Mouse (Mus musculus): ENCODE data around the gene Tnfrsf23. TPM values are rescaled to one million over a fixed set of nuclear protein-coding genes. Genes with fewer than 3 reads are reported as not detected.
"Not testable (repeated sequence)": the region's sequence is repeated elsewhere in the genome, so short reads cannot be mapped to it uniquely, and the experiment has no call there.

Gene Tnfrsf23
- total RNA-seq, 4 experiments from 2014 or later = 2.5 to 4.6 (median 3.4) TPM

GRCm38 (mm10) chr7:143684569-143684968 is 1.1 kb downstream of the Tnfrsf23 start:
- not testable (repeated sequence) for DNase-seq (ENCODE audit: low spot score in 2 of 2)

DNA sequence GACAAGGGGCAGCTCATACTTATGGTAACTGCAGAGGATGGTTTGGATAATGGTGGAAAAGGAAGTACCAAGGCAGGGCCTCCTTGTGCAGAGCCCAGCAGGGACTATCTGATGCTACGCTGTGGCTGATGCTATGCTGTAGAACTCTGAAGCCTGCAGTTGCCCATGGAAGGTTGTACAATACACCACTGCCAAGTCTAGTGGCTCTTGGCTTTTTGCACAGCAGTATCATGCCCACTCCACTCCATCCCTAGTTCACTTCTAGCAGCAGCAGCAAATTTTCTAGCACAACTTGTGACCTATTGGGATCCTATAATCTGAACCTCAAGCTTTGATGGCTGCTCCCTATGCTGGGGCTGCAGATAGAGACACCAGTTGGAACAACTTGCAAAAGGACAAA is 4.1 kb downstream of the Tnfrsf23 start:
- DNase-seq (ENCODE audit: low spot score in 2 of 2) = no peak

GRCm38 (mm10) chr7:143680836-143681235 is 4.8 kb downstream of the Tnfrsf23 start:
- DNase-seq (ENCODE audit: low spot score in 2 of 2) = not testable (repeated sequence)

- not testable (repeated sequence) for DNase-seq (ENCODE audit: low spot score in 2 of 2)
Observed at GRCm38 (mm10) chr7:143679650-143680049, 6.0 kb downstream of the Tnfrsf23 start.

DNA sequence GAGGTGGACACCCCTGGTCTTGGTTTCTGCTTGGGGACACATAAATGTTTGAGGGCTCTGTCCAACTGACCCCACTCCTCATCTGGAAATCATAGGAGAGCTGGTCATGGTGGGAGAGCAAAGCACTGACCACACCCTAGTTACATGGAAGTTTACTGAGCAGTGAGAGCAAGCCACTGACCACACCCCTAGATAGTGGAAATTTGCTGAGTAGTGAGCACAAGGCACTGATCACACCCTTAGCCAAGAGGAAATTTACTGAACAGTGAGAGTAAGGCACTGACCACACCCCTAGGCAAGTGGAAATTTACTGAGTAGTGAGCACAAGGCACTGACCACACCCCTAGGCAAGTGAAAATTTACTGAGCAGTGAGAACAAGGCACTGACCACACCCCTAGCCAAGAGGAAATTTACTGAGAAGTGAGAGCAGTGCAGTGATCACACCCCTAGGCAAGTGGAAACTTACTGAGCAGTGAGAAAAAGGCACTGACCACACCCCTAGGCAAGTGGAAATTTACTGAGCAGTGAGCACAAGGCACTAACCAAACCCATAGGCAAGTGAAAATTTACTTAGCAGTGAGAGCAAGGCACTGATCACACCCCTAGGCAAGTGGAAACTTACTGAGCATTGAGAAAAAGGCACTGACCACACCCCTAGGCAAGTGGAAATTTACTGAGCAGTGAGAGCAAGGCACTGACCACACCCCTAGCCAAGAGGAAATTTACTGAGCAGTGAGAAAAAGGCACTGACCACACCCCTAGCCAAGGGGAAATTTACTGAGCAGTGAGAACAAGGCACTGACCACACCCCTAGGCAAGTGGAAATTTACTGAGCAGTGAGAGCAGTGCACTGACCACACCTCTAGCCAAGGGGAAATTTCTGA is 19.0 kb downstream of the Tnfrsf23 start:
- DNase-seq (ENCODE audit: low spot score in 2 of 2) = no peak

- no peak for DNase-seq (ENCODE audit: low spot score in 2 of 2)
Observed at GRCm38 (mm10) chr7:143663470-143663869, 22.2 kb downstream of the Tnfrsf23 start.

- no peak for DNase-seq (ENCODE audit: low spot score in 2 of 2)
Observed at GRCm38 (mm10) chr7:143660797-143661196, 24.9 kb downstream of the Tnfrsf23 start.

DNA sequence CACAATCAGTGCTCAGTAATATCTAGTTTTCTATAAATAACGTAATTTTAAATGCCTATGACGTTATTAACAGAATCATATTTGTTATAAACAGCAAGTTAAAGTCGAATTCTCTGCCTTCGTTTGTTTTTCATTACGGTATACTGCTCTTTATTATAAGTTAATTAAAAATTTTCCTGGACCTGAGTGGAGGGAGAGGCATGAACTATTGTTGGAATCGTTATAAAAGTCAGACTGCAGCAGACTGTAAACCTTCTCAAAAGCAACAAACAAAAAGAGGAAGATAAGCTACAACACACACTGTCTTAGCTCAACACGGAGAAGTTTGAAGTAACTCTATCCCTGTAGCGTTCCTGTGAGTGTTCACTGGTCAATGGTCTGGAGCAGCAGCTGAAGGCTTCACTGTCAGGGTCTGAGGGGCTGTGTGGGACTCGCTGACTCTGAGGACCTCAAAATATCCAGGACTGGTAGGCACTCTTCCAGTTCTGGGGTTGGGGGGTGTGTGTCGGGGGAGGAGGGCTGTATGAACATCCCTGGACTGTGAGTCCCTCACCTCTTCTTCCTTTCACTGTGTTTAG is 35.8 kb downstream of the Tnfrsf23 start:
- DNase-seq (ENCODE audit: low spot score in 2 of 2) = not testable (repeated sequence)

GRCm38 (mm10) chr7:143649034-143649768 is 36.5 kb downstream of the Tnfrsf23 start, which contains the start of gene Tnfrsf22:
Gene Tnfrsf22, minus strand, starts transcription at chr7:143649661.
- DNase-seq (ENCODE audit: low spot score in 2 of 2) = peak; percentile 54 to 70

DNA sequence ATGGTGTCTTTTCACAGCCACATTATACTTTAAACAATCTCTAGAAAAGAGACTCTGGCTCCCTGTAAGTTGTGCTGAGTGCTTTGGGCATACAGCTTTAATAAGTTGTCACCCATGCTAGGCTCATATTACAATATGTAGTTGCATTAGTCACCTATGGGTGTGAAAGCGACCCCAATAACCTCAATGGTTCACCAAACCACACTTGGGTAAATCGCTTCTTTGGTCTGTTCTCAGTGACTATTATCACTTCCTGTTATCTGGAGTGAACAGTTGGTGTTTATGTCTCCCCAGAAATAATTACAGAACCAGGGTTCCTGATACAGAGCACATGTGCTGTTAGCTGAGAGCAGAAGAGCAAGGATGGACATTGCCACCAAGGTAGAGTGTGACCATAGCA is 41.7 kb downstream of the Tnfrsf23 start:
- DNase-seq (ENCODE audit: low spot score in 2 of 2) = not testable (repeated sequence)

GRCm38 (mm10) chr7:143636674-143637073 is 49.0 kb downstream of the Tnfrsf23 start:
- DNase-seq (ENCODE audit: low spot score in 2 of 2) = no peak

- no peak for DNase-seq (ENCODE audit: low spot score in 2 of 2)
Observed at GRCm38 (mm10) chr7:143631503-143631902, 54.2 kb downstream of the Tnfrsf23 start.

DNA sequence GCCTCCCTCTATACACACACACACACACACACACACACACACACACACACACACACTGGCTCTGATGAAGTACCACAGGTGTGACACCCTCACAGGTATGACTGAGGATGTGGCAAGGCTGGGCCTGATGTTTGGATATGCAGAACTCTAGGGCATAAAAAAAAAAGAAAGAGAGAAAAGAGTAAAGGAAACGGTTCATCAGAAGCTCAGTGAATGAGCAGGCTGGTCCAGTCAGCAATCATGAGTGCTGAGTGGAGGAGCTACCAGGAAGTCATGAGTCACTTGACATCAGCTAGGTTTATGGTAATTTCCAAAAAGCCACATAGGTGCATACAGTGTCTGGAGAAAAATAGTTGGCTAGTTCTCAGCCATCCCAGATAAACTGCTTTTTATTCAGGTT is 56.2 kb downstream of the Tnfrsf23 start:
- no peak for DNase-seq (ENCODE audit: low spot score in 2 of 2)

GRCm38 (mm10) chr7:143628540-143628939 is 57.1 kb downstream of the Tnfrsf23 start, which contains the start of gene Tnfrsf26:
Gene Tnfrsf26, minus strand, starts transcription at chr7:143628722.
- no peak for DNase-seq (ENCODE audit: low spot score in 2 of 2)

DNA sequence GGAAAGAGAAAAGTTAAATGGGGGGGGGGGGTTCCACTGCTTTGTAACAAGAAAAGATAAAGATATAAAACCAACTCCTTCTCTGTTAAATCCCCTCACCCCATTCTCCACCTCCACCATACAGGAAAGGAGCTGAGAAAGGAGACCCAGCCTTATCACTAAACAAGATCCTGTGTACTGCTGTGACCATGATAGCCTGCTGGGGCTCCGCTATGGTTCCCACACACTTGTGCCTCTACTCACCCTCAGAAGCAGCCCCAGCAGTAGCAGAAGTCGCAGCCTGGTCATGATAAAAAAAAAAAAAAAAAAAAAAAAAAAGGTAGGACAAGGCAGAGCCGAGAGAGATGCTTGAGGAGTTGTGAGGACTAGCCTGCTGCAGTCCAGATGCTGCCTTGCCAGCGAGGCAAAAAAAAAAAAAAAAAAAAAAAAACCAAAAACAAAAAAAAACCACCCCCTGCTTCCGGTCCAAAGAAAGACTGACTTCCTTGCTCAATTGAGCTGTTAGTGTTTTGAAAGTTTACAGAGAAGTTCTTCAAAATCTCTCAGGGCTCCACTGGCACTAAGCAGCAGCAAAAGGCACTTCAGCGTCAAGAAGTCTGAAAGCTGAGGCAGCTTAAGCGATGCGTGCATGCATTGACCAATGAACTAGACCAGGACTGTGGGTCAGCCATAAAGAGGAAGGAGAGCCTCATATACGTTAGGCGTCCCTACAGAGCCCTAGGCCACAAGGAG is 58.0 kb downstream of the Tnfrsf23 start:
- DNase-seq (ENCODE audit: low spot score in 2 of 2) = no peak

DNA sequence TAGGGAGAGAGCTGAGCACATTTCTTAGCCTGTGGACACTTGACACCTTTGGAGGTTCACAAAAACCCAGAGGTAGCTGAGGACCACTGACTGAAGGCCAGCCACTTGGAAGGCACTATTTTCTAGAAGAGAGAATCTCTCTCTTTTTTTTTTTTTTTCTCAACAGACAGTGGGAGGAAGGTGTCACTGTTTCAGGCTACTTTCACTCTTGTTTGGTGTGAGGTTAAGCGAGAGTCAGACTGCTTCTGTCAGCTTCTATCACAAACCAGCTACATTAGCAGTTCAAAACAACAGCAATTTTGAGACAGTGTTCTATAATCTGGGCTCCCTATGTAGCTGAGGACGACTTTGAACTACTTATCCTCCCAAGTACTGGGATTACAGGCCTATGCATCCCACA is 59.5 kb downstream of the Tnfrsf23 start:
- no peak for DNase-seq (ENCODE audit: low spot score in 2 of 2)

DNA sequence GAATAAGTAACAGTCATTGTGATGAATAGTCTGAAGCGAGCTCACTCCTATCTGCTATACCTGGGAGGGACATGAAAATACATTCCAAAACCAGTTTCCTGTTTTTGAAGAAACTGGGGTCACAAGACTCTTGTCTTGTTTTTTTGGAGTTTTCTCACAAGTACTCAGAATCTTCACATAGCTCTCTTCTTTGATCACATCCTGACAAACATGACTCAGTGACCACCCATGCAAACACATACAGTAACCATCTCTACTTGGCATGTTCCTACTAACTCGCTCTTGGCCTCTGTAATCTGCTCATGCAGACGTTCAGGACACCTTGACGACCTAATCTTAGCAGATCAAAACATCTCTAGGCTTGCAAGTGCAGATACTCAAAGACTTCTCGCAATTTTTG is 60.5 kb downstream of the Tnfrsf23 start:
- DNase-seq (ENCODE audit: low spot score in 2 of 2) = no peak

DNA sequence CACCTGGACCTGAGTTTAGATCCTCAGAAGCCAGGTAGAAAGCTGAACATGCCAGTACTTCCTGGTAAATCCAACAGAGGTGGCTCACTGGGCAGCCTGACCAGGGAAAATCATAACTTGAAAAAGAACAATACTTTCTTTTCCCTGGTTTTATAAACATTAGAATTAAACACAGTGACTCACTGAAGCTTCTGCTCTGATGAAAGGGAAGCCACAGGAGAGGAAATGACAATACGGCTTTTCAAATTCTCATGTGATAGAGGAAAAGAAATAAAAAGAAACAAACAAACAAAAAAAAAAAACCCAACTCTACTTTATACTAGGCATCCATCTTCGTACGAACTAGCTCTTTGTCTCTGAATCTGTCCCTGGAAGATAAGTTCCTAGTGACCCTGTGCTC is 61.1 kb downstream of the Tnfrsf23 start:
- no peak for DNase-seq (ENCODE audit: low spot score in 2 of 2)

DNA sequence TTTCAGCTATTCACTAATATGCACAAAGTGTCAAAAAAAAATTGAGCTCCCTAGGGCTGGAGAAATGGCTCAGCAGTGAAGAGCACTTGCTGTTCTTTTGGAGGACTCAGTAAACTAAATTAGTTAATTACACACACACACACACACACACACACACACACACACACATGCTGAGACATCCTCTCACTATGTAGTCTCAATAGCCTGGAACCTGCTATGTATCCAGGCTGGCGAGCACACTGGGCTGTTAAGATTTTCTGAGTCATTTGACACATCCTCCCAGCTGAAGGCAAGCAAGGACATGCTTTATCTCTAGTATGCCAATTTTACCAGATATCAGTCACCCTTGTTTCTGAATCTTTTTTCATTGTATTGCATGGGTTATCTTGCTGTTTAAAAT is 64.7 kb downstream of the Tnfrsf23 start:
- DNase-seq (ENCODE audit: low spot score in 2 of 2) = no peak
